Mouse (Mus musculus): ENCODE results near the gene Vamp4. TPM values are rescaled to one million over a fixed set of nuclear protein-coding genes. Genes with fewer than 3 reads are reported as not detected.

The Vamp4 gene
- total and polyA plus RNA-seq, 2 experiments from 2014 or later, result 25.5 to 74.7 TPM

- Histone ChIP-seq H3K36me3 (ENCODE audit: insufficient read depth, low read length) (no peaks in the 10 kb centered on the region), H3K9me3 (ENCODE audit: low read length) (no peaks in the 10 kb centered on the region), H3K4me2 (ENCODE audit: low read depth, low read length, poor library complexity, severe bottlenecking) (no peak overlapping the region), H3K27ac (ENCODE audit: low read depth, low read length) (no peak overlapping the region), H3K4me1 (ENCODE audit: insufficient read depth, low read length) (no peaks in the 10 kb centered on the region), H3K4me3 (ENCODE audit: low read depth, low read length) (no peak overlapping the region), H3K27me3 (ENCODE audit: insufficient read depth, low read length) (no peaks in the 10 kb centered on the region), H3K9ac (replicated peaks; ENCODE audit: low read length, poor library complexity, severe bottlenecking) (no peak overlapping the region)
- DNase-seq (ENCODE audit: low spot score), result no peak
- no peak for ATAC-seq (ENCODE audit: low FRiP score)
- WGBS, result 82% methylated on average over 10 of the region's 10 CpGs
- TF ChIP-seq CTCF (IDR thresholded peaks at IDR 0.05), result peak; percentile 25
Observed at GRCm38 (mm10) chr1:162646083-162646686, 75.9 kb downstream of the Vamp4 start.

GRCm38 (mm10) chr1:162648416-162648815 lies 78.1 kb downstream of the Vamp4 start:
- no peak overlapping the region for H3K4me3 ChIP-seq (ENCODE audit: low read depth, low read length)
- DNase-seq (ENCODE audit: low spot score), result no peak
- no peaks in the 10 kb centered on the region for H3K4me1 ChIP-seq (ENCODE audit: insufficient read depth, low read length)
- H3K27me3 ChIP-seq (ENCODE audit: insufficient read depth, low read length), result no peaks in the 10 kb centered on the region
- 94% methylated on average over 14 of the region's 14 CpGs for WGBS
- H3K9ac ChIP-seq (replicated peaks; ENCODE audit: low read length, poor library complexity, severe bottlenecking), result no peak overlapping the region
- H3K27ac ChIP-seq (ENCODE audit: low read depth, low read length), result no peak overlapping the region
- no peak for ATAC-seq (ENCODE audit: low FRiP score)
- no peak overlapping the region for H3K4me2 ChIP-seq (ENCODE audit: low read depth, low read length, poor library complexity, severe bottlenecking)
- no peak for TF ChIP-seq CTCF (IDR thresholded peaks at IDR 0.05)
- H3K36me3 ChIP-seq (ENCODE audit: insufficient read depth, low read length), result no peaks in the 10 kb centered on the region
- no peaks in the 10 kb centered on the region for H3K9me3 ChIP-seq (ENCODE audit: low read length)

Other genes starting within 250 kb of the Vamp4 start
- 88.5 and 108 TPM in 2 replicates for gene Dnm3, start 92.5 kb upstream of the Vamp4 start, total RNA-seq (2014; rRNA removed)
- gene Dnm3, start 92.5 kb upstream of the Vamp4 start, polyA plus RNA-seq (2015; fragmentation: Nextera tagmentation; extraction: Ambion mirVana), result 55.8 and 67.0 TPM in 2 replicates
- gene Mettl13, start 22.0 kb upstream of the Vamp4 start, total RNA-seq (2014; rRNA removed), result 10.9 and 11.8 TPM in 2 replicates
- gene Mettl13, start 22.0 kb upstream of the Vamp4 start, polyA plus RNA-seq (2015; fragmentation: Nextera tagmentation; extraction: Ambion mirVana), result 12.1 and 12.2 TPM in 2 replicates
- 0.24 and 0.27 TPM in 2 replicates for gene Myoc, start 68.6 kb downstream of the Vamp4 start, total RNA-seq (2014; rRNA removed)
- gene Myoc, start 68.6 kb downstream of the Vamp4 start, polyA plus RNA-seq (2015; fragmentation: Nextera tagmentation; extraction: Ambion mirVana), result 0.21 and 0.33 TPM in 2 replicates
- not detected in 2 replicates for gene Myocos, start 87.7 kb downstream of the Vamp4 start, total RNA-seq (2014; rRNA removed)
- not detected in 2 replicates for gene Myocos, start 87.7 kb downstream of the Vamp4 start, polyA plus RNA-seq (2015; fragmentation: Nextera tagmentation; extraction: Ambion mirVana)
- 71.5 and 91.8 TPM in 2 replicates for gene Prrc2c, start 170.0 kb downstream of the Vamp4 start, total RNA-seq (2014; rRNA removed)
- 121 and 155 TPM in 2 replicates for gene Prrc2c, start 170.0 kb downstream of the Vamp4 start, polyA plus RNA-seq (2015; fragmentation: Nextera tagmentation; extraction: Ambion mirVana)
- gene Fmo4, start 243.5 kb downstream of the Vamp4 start, total RNA-seq (2014; rRNA removed), result 0.42 and 0.77 TPM in 2 replicates
- gene Fmo4, start 243.5 kb downstream of the Vamp4 start, polyA plus RNA-seq (2015; fragmentation: Nextera tagmentation; extraction: Ambion mirVana), result 0.78 and 1.2 TPM in 2 replicates

All from midbrain, postnatal 0 days (tissue).